Mouse (Mus musculus) MEL (cell line): ENCODE data around the gene Nek4. TPM values are rescaled to one million over a fixed set of nuclear protein-coding genes. Genes with fewer than 3 reads are reported as not detected.

Experiments used
- DNase-seq: peaks from one replicate; pipeline ENCODE4 v3.0.0; 2011; ENCODE audit warnings: low read depth, low spot score
- H3K27ac ChIP-seq: 2 replicates; pipeline ENCODE4 v1.5.1; 2012; ENCODE audit warnings: low read depth, mild to moderate bottlenecking, control low read depth, low read length, moderate library complexity; ENCODE audit not compliant: control insufficient read depth
- H3K27me3 ChIP-seq, 2 experiments: fragments of 150-350 bp in 1 of 2; sonication (generic) in 1 of 2; 2 replicates each; pipeline ENCODE4 v1.6.1; 2012; ENCODE audit warnings: low read length in 2 of 2, mild to moderate bottlenecking in 2 of 2, improper control_type of control experiment in 1 of 2, moderate library complexity in 1 of 2; ENCODE audit not compliant: insufficient read depth in 2 of 2, control insufficient read depth in 1 of 2
- H3K36me3 ChIP-seq, 2 experiments: 2 replicates each; pipeline ENCODE4 v1.6.1; 2012 to 2014; ENCODE audit warnings: low read length in 2 of 2, improper control_type of control experiment in 1 of 2, inconsistent platforms in 1 of 2, mild to moderate bottlenecking in 1 of 2; ENCODE audit not compliant: insufficient read depth in 2 of 2, control insufficient read depth in 1 of 2
- H3K4me1 ChIP-seq, 2 experiments: fragments of 150-350 bp in 1 of 2; sonication (generic) in 1 of 2; 2 replicates each; pipeline ENCODE4 v1.6.1; 2012; ENCODE audit warnings: low read length in 2 of 2, improper control_type of control experiment in 1 of 2, mild to moderate bottlenecking in 1 of 2; ENCODE audit not compliant: insufficient read depth in 2 of 2, control insufficient read depth in 1 of 2
- H3K4me3 ChIP-seq, 2 experiments: fragments of 150-350 bp in 1 of 2; sonication (generic) in 1 of 2; 2 replicates each; pipeline ENCODE4 v1.5.1; 2012; ENCODE audit warnings: low read depth in 2 of 2, low read length in 2 of 2, mild to moderate bottlenecking in 2 of 2, moderate library complexity in 2 of 2, control low read depth in 1 of 2, improper control_type of control experiment in 1 of 2; ENCODE audit not compliant: control insufficient read depth in 1 of 2, insufficient read depth in 1 of 2
- H3K79me2 ChIP-seq: 2 replicates; pipeline ENCODE4 v1.6.1; 2012; ENCODE audit warnings: mild to moderate bottlenecking, low read length, moderate library complexity; ENCODE audit not compliant: control insufficient read depth, poor library complexity, insufficient read depth
- H3K9ac ChIP-seq: 2 replicates; pipeline ENCODE4 v1.6.1; 2012; ENCODE audit warnings: low read depth, mild to moderate bottlenecking, control low read depth, low read length, moderate library complexity; ENCODE audit not compliant: control insufficient read depth, poor library complexity, severe bottlenecking
- H3K9me3 ChIP-seq: fragments of 150-350 bp; sonication (generic); replicated peaks from 2 replicates; pipeline ENCODE4 v1.6.1; 2012; ENCODE audit warnings: mild to moderate bottlenecking, low read length, improper control_type of control experiment, moderate library complexity; ENCODE audit not compliant: insufficient read depth
- BHLHE40 ChIP-seq: IDR thresholded peaks from 2 replicates; pipeline ENCODE4 v1.6.1; 2012; ENCODE audit warnings: low read depth, mild to moderate bottlenecking, inconsistent platforms, low read length, improper control_type of control experiment, borderline replicate concordance
- CHD1 ChIP-seq: IDR thresholded peaks from 2 replicates; pipeline ENCODE4 v1.6.1; 2012; ENCODE audit warnings: low read depth, mild to moderate bottlenecking, inconsistent platforms, low read length, improper control_type of control experiment
- CTCF ChIP-seq, 3 experiments: IDR thresholded peaks in 2 of 3; conservative IDR thresholded peaks in 1 of 3; 2 replicates each; pipeline ENCODE4 v1.5.1; 2011 to 2012; ENCODE audit warnings: low read length in 3 of 3, low read depth in 2 of 3, mild to moderate bottlenecking in 2 of 3, improper control_type of control experiment in 1 of 3, inconsistent platforms in 1 of 3, mixed read lengths in 1 of 3, moderate library complexity in 1 of 3; ENCODE audit not compliant: control insufficient read depth in 1 of 3, insufficient read depth in 1 of 3, poor library complexity in 1 of 3, severe bottlenecking in 1 of 3
- E2F4 ChIP-seq: IDR thresholded peaks from 2 replicates; pipeline ENCODE4 v1.6.1; 2011; ENCODE audit warnings: low read depth, low read length, improper control_type of control experiment, borderline replicate concordance
- ELF1 ChIP-seq: IDR thresholded peaks from 2 replicates; pipeline ENCODE4 v1.6.1; 2014; ENCODE audit warnings: low read depth, mild to moderate bottlenecking, inconsistent platforms, low read length, improper control_type of control experiment, moderate library complexity
- EP300 ChIP-seq, 2 experiments: IDR thresholded peaks; 2 replicates each; pipeline ENCODE4 v1.6.1; 2011; ENCODE audit warnings: improper control_type of control experiment in 2 of 2, low read length in 2 of 2, low read depth in 1 of 2, mild to moderate bottlenecking in 1 of 2
- GABPA ChIP-seq: IDR thresholded peaks from 2 replicates; pipeline ENCODE4 v1.6.1; 2012; ENCODE audit warnings: low read depth, mild to moderate bottlenecking, inconsistent platforms, low read length, improper control_type of control experiment, moderate library complexity
- HCFC1 ChIP-seq: IDR thresholded peaks from 2 replicates; pipeline ENCODE4 v1.6.1; 2012; ENCODE audit warnings: low read depth, mild to moderate bottlenecking, inconsistent platforms, low read length, improper control_type of control experiment, moderate library complexity
- JUND ChIP-seq: IDR thresholded peaks from 2 replicates; pipeline ENCODE4 v1.6.1; 2011; ENCODE audit warnings: low read depth, mild to moderate bottlenecking, improper control_type of control experiment, low read length
- MAFK ChIP-seq: IDR thresholded peaks from 2 replicates; pipeline ENCODE4 v1.6.1; 2011; ENCODE audit warnings: low read depth, mild to moderate bottlenecking, low read length, improper control_type of control experiment, borderline replicate concordance
- MAX ChIP-seq: IDR thresholded peaks from 2 replicates; pipeline ENCODE4 v1.6.1; 2011; ENCODE audit warnings: low read length, improper control_type of control experiment
- MAZ ChIP-seq: IDR thresholded peaks from 2 replicates; pipeline ENCODE4 v1.6.1; 2012; ENCODE audit warnings: low read depth, mild to moderate bottlenecking, inconsistent platforms, low read length, improper control_type of control experiment
- MEF2A ChIP-seq: IDR thresholded peaks from 2 replicates; pipeline ENCODE4 v1.6.1; 2014; ENCODE audit warnings: low read depth, mild to moderate bottlenecking, inconsistent platforms, low read length, improper control_type of control experiment; ENCODE audit not compliant: poor library complexity, insufficient replicate concordance, severe bottlenecking; ENCODE audit errors: extremely low read depth
- MXI1 ChIP-seq: IDR thresholded peaks from 2 replicates; pipeline ENCODE4 v1.6.1; 2011; ENCODE audit warnings: mild to moderate bottlenecking, low read depth, low read length, improper control_type of control experiment
- MYC ChIP-seq: IDR thresholded peaks from 2 replicates; pipeline ENCODE4 v1.6.1; 2011; ENCODE audit warnings: low read depth, mild to moderate bottlenecking, low read length, improper control_type of control experiment, moderate library complexity
- NELFE ChIP-seq: IDR thresholded peaks from 2 replicates; pipeline ENCODE4 v1.6.1; 2011; ENCODE audit warnings: low read depth, low read length, improper control_type of control experiment
- NRF1 ChIP-seq: IDR thresholded peaks from 2 replicates; pipeline ENCODE4 v1.6.1; 2014; ENCODE audit warnings: low read depth, mild to moderate bottlenecking, inconsistent platforms, low read length, improper control_type of control experiment, moderate library complexity; ENCODE audit not compliant: poor library complexity, insufficient read depth, severe bottlenecking
- POLR2A ChIP-seq, 2 experiments: IDR thresholded peaks; 2 replicates each; pipeline ENCODE4 v1.6.1; 2011 to 2012; ENCODE audit warnings: low read length in 2 of 2, mild to moderate bottlenecking in 2 of 2, control low read depth in 1 of 2, improper control_type of control experiment in 1 of 2, low read depth in 1 of 2, moderate library complexity in 1 of 2; ENCODE audit not compliant: control insufficient read depth in 1 of 2, insufficient read depth in 1 of 2, poor library complexity in 1 of 2
- POLR2AphosphoS2 ChIP-seq: IDR thresholded peaks from 2 replicates; pipeline ENCODE4 v1.6.1; 2011; ENCODE audit warnings: low read length, improper control_type of control experiment
- POLR2AphosphoS5 ChIP-seq: IDR thresholded peaks from 2 replicates; pipeline ENCODE4 v1.6.1; 2012; ENCODE audit warnings: low read depth, borderline replicate concordance, mild to moderate bottlenecking, inconsistent platforms, low read length, moderate library complexity, mixed read lengths
- RAD21 ChIP-seq: IDR thresholded peaks from 2 replicates; pipeline ENCODE4 v1.6.1; 2011; ENCODE audit warnings: mild to moderate bottlenecking, low read depth, low read length, improper control_type of control experiment
- RCOR1 ChIP-seq: IDR thresholded peaks from 2 replicates; pipeline ENCODE4 v1.6.1; 2012; ENCODE audit warnings: low read depth, mild to moderate bottlenecking, inconsistent platforms, low read length, improper control_type of control experiment
- SMC3 ChIP-seq: IDR thresholded peaks from 2 replicates; pipeline ENCODE4 v1.6.1; 2011; ENCODE audit warnings: low read depth, low read length, improper control_type of control experiment
- TAL1 ChIP-seq: IDR thresholded peaks from 2 replicates; pipeline ENCODE4 v1.6.1; 2012; ENCODE audit warnings: mild to moderate bottlenecking, inconsistent platforms, low read length, moderate library complexity, mixed read lengths
- TBP ChIP-seq: IDR thresholded peaks from 2 replicates; pipeline ENCODE4 v1.8.0; 2011; ENCODE audit warnings: low read depth, low read length, improper control_type of control experiment
- TCF12 ChIP-seq: IDR thresholded peaks from 2 replicates; pipeline ENCODE4 v1.6.1; 2014; ENCODE audit warnings: low read depth, mild to moderate bottlenecking, inconsistent platforms, low read length, improper control_type of control experiment, moderate library complexity
- UBTF ChIP-seq: IDR thresholded peaks from 2 replicates; pipeline ENCODE4 v1.6.1; 2012; ENCODE audit warnings: low read depth, mild to moderate bottlenecking, inconsistent platforms, low read length, improper control_type of control experiment, moderate library complexity, borderline replicate concordance; ENCODE audit not compliant: insufficient read depth
- USF2 ChIP-seq, 2 experiments: IDR thresholded peaks; 2 replicates each; pipeline ENCODE4 v1.6.1; 2011 to 2012; ENCODE audit warnings: improper control_type of control experiment in 2 of 2, low read length in 2 of 2, borderline replicate concordance in 1 of 2, inconsistent platforms in 1 of 2, low read depth in 1 of 2, mild to moderate bottlenecking in 1 of 2; ENCODE audit not compliant: insufficient read depth in 1 of 2
- ZKSCAN1 ChIP-seq: IDR thresholded peaks from 2 replicates; pipeline ENCODE4 v1.6.1; 2012; ENCODE audit warnings: low read depth, mild to moderate bottlenecking, inconsistent platforms, low read length, improper control_type of control experiment, moderate library complexity
- ZMIZ1 ChIP-seq: IDR thresholded peaks from 2 replicates; pipeline ENCODE4 v1.6.1; 2012; ENCODE audit warnings: low read depth, mild to moderate bottlenecking, inconsistent platforms, low read length, improper control_type of control experiment, moderate library complexity
- ZNF384 ChIP-seq: IDR thresholded peaks from 2 replicates; pipeline ENCODE4 v1.6.1; 2012; ENCODE audit warnings: low read depth, mild to moderate bottlenecking, inconsistent platforms, low read length, improper control_type of control experiment
- polyA plus RNA-seq, 2 experiments: library from polyadenylated mRNA; stranded (reverse) in 1 of 2; unstranded in 1 of 2; fragments of >175 nt in 1 of 2; fragments of >200 nt in 1 of 2; gene quantifications; 2 replicates each; pipeline versions ENCODE4 v1.2.1 to v1.2.4; 2012; ENCODE audit warnings: low replicate concordance in 2 of 2, low read depth in 1 of 2; ENCODE audit not compliant: insufficient read length in 2 of 2, insufficient read depth in 1 of 2, missing spikeins in 1 of 2
- total RNA-seq: library from RNA; depleted of rRNA; stranded (reverse); fragments of 300-350 nt; gene quantifications from 2 replicates; pipeline ENCODE4 v1.2.3, GENCODE M21; 2012

The Nek4 gene
- total and polyA plus RNA-seq, 3 experiments = 16.6 to 19.3 TPM; not detected in 1

- no peak for TF ChIP-seq UBTF
- no peak for TF ChIP-seq GABPA
- TF ChIP-seq MEF2A = no peak
- TF ChIP-seq MYC = no peak
- no peak for TF ChIP-seq EP300 (IDR thresholded peaks at IDR 0.05; ENCODE audit: low read depth in 1 of 2, low read length in 2 of 2)
Observed at GRCm38 (mm10) chr14:31000816-31001306, 49.7 kb downstream of the Nek4 start (continued).

GRCm38 (mm10) chr14:31001307-31002205 is 50.4 kb downstream of the Nek4 start, which contains the start of the genes Glt8d1 and Spcs1:
TSS of gene Glt8d1 (plus strand) at chr14:31001400.
TSS of gene Spcs1 (minus strand) at chr14:31001672.
- no peaks in the 10 kb centered on the region for H3K27me3 ChIP-seq
- DNase-seq = peak; percentile 88
- H3K79me2 ChIP-seq = peaks cover 16% of the 10 kb centered on the region
- peak within 1 kb of the TSS; percentile 77 for H3K27ac ChIP-seq
- peak within 1 kb of the TSS; percentile 93 for H3K9ac ChIP-seq
- no peaks in the 10 kb centered on the region for H3K9me3 ChIP-seq
- H3K4me3 ChIP-seq = peak within 1 kb of the TSS; percentile 95 to 98
- H3K36me3 ChIP-seq = peaks cover 2 to 15% of the 10 kb centered on the region in 2 experiments; a peak in 3 of 4 replicates
- H3K4me1 ChIP-seq = peaks cover 4 to 9% of the 10 kb centered on the region in 2 experiments
- TF ChIP-seq TAL1 (no peak), SMC3 (no peak), ELF1 (no peak; the same call in 1 of the 2 replicates), E2F4 (no peak), RAD21 (no peak), POLR2AphosphoS2 (peak; percentile 2; the same call in 1 of the 2 replicates), CHD1 (no peak), MAX (peak; percentile 94), EP300 (IDR thresholded peaks at IDR 0.05; ENCODE audit: low read depth in 1 of 2, low read length in 2 of 2) (peak in 1 of 2 experiments; percentile 12; a peak in 1 of 4 replicates), JUND (no peak), BHLHE40 (no peak), GABPA (no peak), POLR2AphosphoS5 (no peak), MXI1 (peak; percentile 76), MYC (no peak; the same call in 1 of the 2 replicates), UBTF (no peak), POLR2A (IDR thresholded peaks at IDR 0.05; ENCODE audit: control insufficient read depth in 1 of 2, insufficient read depth in 1 of 2, low read depth in 1 of 2, low read length in 2 of 2, poor library complexity in 1 of 2) (peak; percentile 23 to 84), USF2 (IDR thresholded peaks at IDR 0.05; ENCODE audit: borderline replicate concordance in 1 of 2, insufficient read depth in 1 of 2, low read depth in 1 of 2, low read length in 2 of 2) (no peak), ZKSCAN1 (no peak), NRF1 (peak; percentile 26; the same call in 1 of the 2 replicates), CTCF (IDR thresholded peaks at IDR 0.05 in 2 of 3, conservative IDR thresholded peaks at IDR 0.05 in 1 of 3; ENCODE audit: control insufficient read depth in 1 of 3, insufficient read depth in 1 of 3, low read depth in 2 of 3, low read length in 3 of 3, poor library complexity in 1 of 3, severe bottlenecking in 1 of 3) (no peak), TCF12 (0 out of 2 replicates have a peak, but pooled peaks have one; percentile 3), RCOR1 (no peak), TBP (no peak), ZNF384 (no peak), MAZ (peak; percentile 46), MAFK (no peak), NELFE (peak; percentile 83), HCFC1 (peak; percentile 84), ZMIZ1 (peak; percentile 75; the same call in 1 of the 2 replicates)
